Mouse (Mus musculus): ENCODE data around the gene Glud1. TPM values are rescaled to one million over a fixed set of nuclear protein-coding genes. Genes with fewer than 3 reads are reported as not detected.

Gene Glud1
- polyA plus RNA-seq, 1 experiment from 2014 or later: 67.2 TPM

- Histone ChIP-seq H3K4me3 (no peak overlapping the region), H3K27me3 (no peaks in the 10 kb centered on the region), H3K4me1 (no peaks in the 10 kb centered on the region), H3K36me3 (peaks cover 51% of the 10 kb centered on the region), H3K9me3 (no peaks in the 10 kb centered on the region), H3K4me2 (no peak overlapping the region), H3K9ac (no peak overlapping the region), H3K27ac (no peak overlapping the region)
- WGBS: 90% methylated on average over 4 of the region's 4 CpGs
- ATAC-seq (ENCODE audit: insufficient number of reproducible peaks, low FRiP score, low TSS enrichment, low read depth): no peak
Observed at GRCm38 (mm10) chr14:34343078-34343477, 32.6 kb downstream of the Glud1 start.

GRCm38 (mm10) chr14:34344361-34344760 lies 33.8 kb downstream of the Glud1 start:
- Histone ChIP-seq H3K27ac (no peak overlapping the region), H3K36me3 (peaks cover 41% of the 10 kb centered on the region)

GRCm38 (mm10) chr14:34345771-34346566 lies 35.4 kb downstream of the Glud1 start:
- Histone ChIP-seq H3K9ac (no peak overlapping the region), H3K27me3 (no peaks in the 10 kb centered on the region), H3K4me2 (no peak overlapping the region), H3K36me3 (peaks cover 35% of the 10 kb centered on the region), H3K4me3 (no peak overlapping the region), H3K27ac (no peak overlapping the region), H3K9me3 (no peaks in the 10 kb centered on the region), H3K4me1 (no peaks in the 10 kb centered on the region)
- no peak for ATAC-seq (ENCODE audit: insufficient number of reproducible peaks, low FRiP score, low TSS enrichment, low read depth)
- 57% methylated on average over 12 of the region's 12 CpGs for WGBS

More at GRCm38 (mm10) chr14:34344361-34344760, 33.8 kb downstream of the Glud1 start:
- no peak for ATAC-seq (ENCODE audit: insufficient number of reproducible peaks, low FRiP score, low TSS enrichment, low read depth)
- WGBS: 90% methylated on average over 5 of the region's 5 CpGs
- no peak overlapping the region for H3K9ac ChIP-seq
- no peaks in the 10 kb centered on the region for H3K9me3 ChIP-seq
- H3K27me3 ChIP-seq: no peaks in the 10 kb centered on the region
- H3K4me3 ChIP-seq: no peak overlapping the region
- no peak overlapping the region for H3K4me2 ChIP-seq
- H3K4me1 ChIP-seq: no peaks in the 10 kb centered on the region

GRCm38 (mm10) chr14:34347084-34347483 lies 36.6 kb downstream of the Glud1 start:
- H3K9ac ChIP-seq: no peak overlapping the region
- no peaks in the 10 kb centered on the region for H3K9me3 ChIP-seq
- H3K4me2 ChIP-seq: no peak overlapping the region
- no peaks in the 10 kb centered on the region for H3K27me3 ChIP-seq
- H3K27ac ChIP-seq: no peak overlapping the region
- no peaks in the 10 kb centered on the region for H3K4me1 ChIP-seq
- ATAC-seq (ENCODE audit: insufficient number of reproducible peaks, low FRiP score, low TSS enrichment, low read depth): no peak
- WGBS: 92% methylated on average over 5 of the region's 5 CpGs
- peaks cover 24% of the 10 kb centered on the region for H3K36me3 ChIP-seq
- no peak overlapping the region for H3K4me3 ChIP-seq

DNA sequence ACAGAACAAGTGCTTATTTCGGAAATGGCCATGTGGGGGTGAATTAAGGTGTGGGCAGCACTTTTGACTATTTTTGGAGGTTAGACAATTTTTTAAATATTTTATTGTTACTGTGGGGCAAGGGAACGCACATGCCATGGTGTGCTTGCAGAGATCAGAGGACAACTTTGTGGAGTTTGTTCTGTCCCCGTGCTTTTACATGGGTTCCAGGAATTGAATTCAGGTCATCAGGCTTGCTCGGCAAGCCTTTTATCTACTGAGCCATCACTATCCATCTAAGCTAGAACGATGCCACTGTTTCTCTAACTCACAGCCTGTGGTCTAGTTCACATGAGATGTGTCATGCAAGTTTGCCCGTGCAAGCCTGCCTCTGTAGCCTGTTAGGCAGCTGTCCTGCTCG lies 37.8 kb downstream of the Glud1 start:
- Histone ChIP-seq H3K36me3 (peaks cover 11% of the 10 kb centered on the region), H3K9ac (no peak overlapping the region), H3K27ac (no peak overlapping the region), H3K4me1 (0 out of 2 replicates have a peak, but pooled peaks cover 4% of the 10 kb centered on the region), H3K4me2 (no peak overlapping the region), H3K27me3 (no peaks in the 10 kb centered on the region), H3K9me3 (no peaks in the 10 kb centered on the region), H3K4me3 (no peak overlapping the region)
- WGBS: 70% methylated on average over 7 of the region's 7 CpGs
- ATAC-seq (ENCODE audit: insufficient number of reproducible peaks, low FRiP score, low TSS enrichment, low read depth): no peak

DNA sequence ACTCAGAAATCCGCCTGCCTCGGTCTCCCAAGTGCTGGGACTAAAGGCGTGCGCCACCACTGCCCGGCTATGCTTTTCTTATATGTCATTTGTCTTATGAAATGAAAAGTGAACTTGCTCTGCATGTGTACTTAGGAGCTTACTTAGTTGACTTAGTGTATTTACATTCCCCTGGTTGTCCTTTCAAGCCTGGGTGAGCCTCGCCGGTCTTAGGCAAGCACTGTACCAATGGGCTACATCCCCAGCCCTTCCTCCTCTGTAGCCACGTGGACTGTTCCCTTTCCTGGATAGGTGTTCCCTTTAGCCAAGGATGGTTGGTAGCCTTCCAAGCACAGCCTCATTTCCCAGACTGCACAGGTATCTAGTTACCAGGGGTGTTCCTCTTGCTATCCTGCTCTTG lies 38.5 kb downstream of the Glud1 start:
- Histone ChIP-seq H3K9me3 (no peaks in the 10 kb centered on the region), H3K27ac (no peak overlapping the region), H3K4me3 (no peak overlapping the region), H3K4me1 (0 out of 2 replicates have a peak, but pooled peaks cover 4% of the 10 kb centered on the region), H3K4me2 (no peak overlapping the region), H3K36me3 (peaks cover 8% of the 10 kb centered on the region; the same call in 1 of the 2 replicates), H3K9ac (no peak overlapping the region), H3K27me3 (no peaks in the 10 kb centered on the region)
- ATAC-seq (ENCODE audit: insufficient number of reproducible peaks, low FRiP score, low TSS enrichment, low read depth): no peak
- 82% methylated on average over 8 of the region's 8 CpGs for WGBS

GRCm38 (mm10) chr14:34351660-34352059 lies 41.1 kb downstream of the Glud1 start:
- Histone ChIP-seq H3K27ac (no peak overlapping the region), H3K9ac (no peak overlapping the region), H3K27me3 (no peaks in the 10 kb centered on the region), H3K4me3 (no peak overlapping the region), H3K4me1 (0 out of 2 replicates have a peak, but pooled peaks cover 4% of the 10 kb centered on the region), H3K36me3 (no peaks in the 10 kb centered on the region), H3K9me3 (no peaks in the 10 kb centered on the region), H3K4me2 (no peak overlapping the region)
- WGBS: 74% methylated on average over 3 of the region's 3 CpGs
- ATAC-seq (ENCODE audit: insufficient number of reproducible peaks, low FRiP score, low TSS enrichment, low read depth): no peak

DNA sequence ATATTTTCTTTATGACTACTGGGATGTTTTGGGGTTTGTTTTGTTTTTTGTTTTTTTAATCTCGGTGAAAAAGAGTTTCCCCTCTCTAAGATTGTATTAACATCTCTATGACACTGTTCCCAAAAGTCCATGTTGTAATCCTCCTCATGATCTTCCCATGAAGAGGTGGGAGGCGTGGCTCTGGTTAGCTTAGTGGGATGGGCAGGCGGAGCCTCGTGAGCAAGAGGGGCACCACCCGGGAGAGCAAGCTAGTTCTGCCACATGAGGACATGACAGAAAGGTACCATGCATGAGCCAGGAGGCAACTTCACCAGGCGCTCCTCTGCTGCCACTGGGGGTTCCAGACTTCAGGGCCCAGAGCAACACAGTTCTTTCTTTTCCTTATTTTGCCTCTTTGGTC lies 42.0 kb downstream of the Glud1 start:
- ATAC-seq (ENCODE audit: insufficient number of reproducible peaks, low FRiP score, low TSS enrichment, low read depth): no peak

DNA sequence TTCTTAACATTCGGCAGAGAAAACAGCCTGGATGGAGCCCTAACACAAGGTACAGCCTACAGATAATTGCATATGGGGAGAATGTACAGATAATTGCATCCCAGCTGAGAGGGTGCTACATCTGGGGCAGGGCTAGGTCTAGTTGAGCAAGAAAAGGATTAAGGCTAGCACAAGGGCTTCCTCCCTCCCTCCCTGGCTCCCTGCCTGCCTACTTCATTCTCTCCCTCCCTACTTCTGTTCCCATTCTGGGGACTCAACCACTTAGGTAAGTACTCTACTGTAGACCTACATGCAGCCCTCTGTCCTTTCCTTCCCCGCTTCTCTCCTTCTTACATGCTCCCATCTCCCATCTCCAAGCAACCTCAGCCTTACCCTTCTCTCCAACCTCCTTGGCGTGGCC lies 42.8 kb downstream of the Glud1 start:
- Histone ChIP-seq H3K27me3 (no peaks in the 10 kb centered on the region), H3K27ac (no peak overlapping the region), H3K4me2 (no peak overlapping the region), H3K4me3 (no peak overlapping the region), H3K36me3 (no peaks in the 10 kb centered on the region), H3K9me3 (no peaks in the 10 kb centered on the region), H3K4me1 (0 out of 2 replicates have a peak, but pooled peaks cover 4% of the 10 kb centered on the region), H3K9ac (no peak overlapping the region)
- WGBS: 93% methylated on average over 3 of the region's 3 CpGs
- no peak for ATAC-seq (ENCODE audit: insufficient number of reproducible peaks, low FRiP score, low TSS enrichment, low read depth)

More for the DNA sequence above, 42.0 kb downstream of the Glud1 start:
- Histone ChIP-seq H3K9me3 (no peaks in the 10 kb centered on the region), H3K36me3 (no peaks in the 10 kb centered on the region), H3K27me3 (no peaks in the 10 kb centered on the region), H3K9ac (no peak overlapping the region), H3K4me2 (no peak overlapping the region), H3K27ac (no peak overlapping the region), H3K4me1 (0 out of 2 replicates have a peak, but pooled peaks cover 4% of the 10 kb centered on the region), H3K4me3 (no peak overlapping the region)
- 63% methylated on average over 6 of the region's 6 CpGs for WGBS

GRCm38 (mm10) chr14:34354456-34354855 lies 43.9 kb downstream of the Glud1 start:
- WGBS: 81% methylated on average over 4 of the region's 4 CpGs
- ATAC-seq (ENCODE audit: insufficient number of reproducible peaks, low FRiP score, low TSS enrichment, low read depth): no peak

GRCm38 (mm10) chr14:34355301-34355700 lies 44.8 kb downstream of the Glud1 start, which contains the start of gene Fam25c:
Fam25c (minus strand) TSS chr14:34355433.
- no peaks in the 10 kb centered on the region for H3K9me3 ChIP-seq
- peak within 1 kb of the TSS; percentile 54; the same call in 1 of the 2 replicates for H3K27ac ChIP-seq
- H3K27me3 ChIP-seq: no peaks in the 10 kb centered on the region
- WGBS: 68% methylated on average over 6 of the region's 6 CpGs
- no peaks in the 10 kb centered on the region for H3K36me3 ChIP-seq
- H3K4me2 ChIP-seq: no peak within 1 kb of the TSS
- H3K9ac ChIP-seq: no peak within 1 kb of the TSS
- H3K4me1 ChIP-seq: 0 out of 2 replicates have a peak, but pooled peaks cover 4% of the 10 kb centered on the region
- H3K4me3 ChIP-seq: 0 out of 2 replicates have a peak within 1 kb of the TSS, but pooled peaks have one; percentile 4
- 0 out of 2 replicates have a peak, but pooled peaks have one; percentile 8 for ATAC-seq (ENCODE audit: insufficient number of reproducible peaks, low FRiP score, low TSS enrichment, low read depth)

More at GRCm38 (mm10) chr14:34354456-34354855, 43.9 kb downstream of the Glud1 start:
- Histone ChIP-seq H3K9ac (no peak overlapping the region), H3K36me3 (no peaks in the 10 kb centered on the region), H3K4me2 (no peak overlapping the region), H3K9me3 (no peaks in the 10 kb centered on the region), H3K27me3 (no peaks in the 10 kb centered on the region), H3K4me3 (no peak overlapping the region), H3K27ac (no peak overlapping the region), H3K4me1 (0 out of 2 replicates have a peak, but pooled peaks cover 4% of the 10 kb centered on the region)
